Mouse (Mus musculus): ENCODE results near the gene Gm49027.

DNA sequence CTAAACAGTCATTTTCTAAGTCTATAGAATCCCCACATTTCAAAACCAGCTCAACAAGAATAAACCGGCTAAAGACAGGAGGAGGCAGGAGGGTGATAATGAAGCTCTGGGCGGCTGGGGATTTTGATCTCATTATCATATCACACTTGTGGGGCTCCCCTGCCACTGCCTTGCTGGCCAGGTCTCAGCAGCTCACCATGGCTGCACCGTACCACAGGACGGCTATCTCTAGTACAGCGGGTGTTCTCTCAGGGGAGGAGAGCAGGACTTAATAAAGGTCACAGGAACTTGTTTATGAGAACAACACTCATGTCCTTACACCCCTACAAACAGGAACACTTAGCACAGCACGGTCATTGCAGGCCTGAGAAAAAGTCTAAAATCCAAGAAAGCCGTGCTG is 30.4 kb upstream of the Gm49027 start:
- TF ChIP-seq POLR2A (IDR thresholded peaks at IDR 0.05; ENCODE audit: borderline replicate concordance, extremely low read depth, low read depth, low read length) (no peak), CTCF (IDR thresholded peaks at IDR 0.05; ENCODE audit: insufficient read depth, low read length) (no peak)
